Mouse (Mus musculus): ENCODE measurements around the gene Elavl3.

The Elavl3 gene

GRCm38 (mm10) chr9:22004546-22004945 lies 47.3 kb downstream of the Elavl3 start:
- no peak for DNase-seq (ENCODE audit: low read depth, low spot score)

- DNase-seq (ENCODE audit: low read depth, low spot score): no peak
These were observed 48.7 kb downstream of the Elavl3 start for GRCm38 (mm10) chr9:22003163-22003554.

- peak; percentile 100 for DNase-seq (ENCODE audit: low read depth, low spot score)
These were observed 49.3 kb downstream of the Elavl3 start, which contains the start of the genes Ccdc151 and Prkcsh for GRCm38 (mm10) chr9:22002194-22003162. Gene Ccdc151, minus strand, starts transcription at chr9:22002634. Gene Prkcsh, plus strand, starts transcription at chr9:22002806.

- DNase-seq (ENCODE audit: low read depth, low spot score): no peak
These were observed 50.2 kb downstream of the Elavl3 start for GRCm38 (mm10) chr9:22001633-22002032.

GRCm38 (mm10) chr9:22000296-22000695 lies 51.5 kb downstream of the Elavl3 start:
- no peak for DNase-seq (ENCODE audit: low read depth, low spot score)

GRCm38 (mm10) chr9:21996178-21996867 lies 55.5 kb downstream of the Elavl3 start:
- DNase-seq (ENCODE audit: low read depth, low spot score): no peak

GRCm38 (mm10) chr9:21992227-21992626 lies 59.6 kb downstream of the Elavl3 start:
- DNase-seq (ENCODE audit: low read depth, low spot score): no peak

GRCm38 (mm10) chr9:21989230-21990110 lies 62.4 kb downstream of the Elavl3 start, which contains the start of gene Rgl3:
Gene Rgl3, minus strand, starts transcription at chr9:21989446.
- DNase-seq (ENCODE audit: low read depth, low spot score): no peak

GRCm38 (mm10) chr9:21988421-21989101 lies 63.3 kb downstream of the Elavl3 start:
- no peak for DNase-seq (ENCODE audit: low read depth, low spot score)

- no peak for DNase-seq (ENCODE audit: low read depth, low spot score)
These were observed 64.1 kb downstream of the Elavl3 start for GRCm38 (mm10) chr9:21987592-21988342.

GRCm38 (mm10) chr9:21983911-21984310 lies 67.9 kb downstream of the Elavl3 start:
- DNase-seq (ENCODE audit: low read depth, low spot score): no peak

GRCm38 (mm10) chr9:21978398-21979128 lies 73.3 kb downstream of the Elavl3 start:
- no peak for DNase-seq (ENCODE audit: low read depth, low spot score)

GRCm38 (mm10) chr9:21977972-21978371 lies 73.9 kb downstream of the Elavl3 start:
- peak; percentile 48 for DNase-seq (ENCODE audit: low read depth, low spot score)

GRCm38 (mm10) chr9:21977331-21977730 lies 74.5 kb downstream of the Elavl3 start:
- no peak for DNase-seq (ENCODE audit: low read depth, low spot score)

GRCm38 (mm10) chr9:21976626-21977175 lies 75.1 kb downstream of the Elavl3 start:
- no peak for DNase-seq (ENCODE audit: low read depth, low spot score)

- no peak for DNase-seq (ENCODE audit: low read depth, low spot score)
These were observed 82.5 kb downstream of the Elavl3 start for GRCm38 (mm10) chr9:21969304-21969703.

GRCm38 (mm10) chr9:21968883-21969282 lies 82.9 kb downstream of the Elavl3 start:
- no peak for DNase-seq (ENCODE audit: low read depth, low spot score)

All from CD4-positive helper T cell, adult 2 months (primary cell).